Mouse (Mus musculus) adrenal gland, postnatal 36 days (tissue): Measurements from ENCODE around the gene Pank1. TPM values are rescaled to one million over a fixed set of nuclear protein-coding genes. Genes with fewer than 3 reads are reported as not detected.

Source experiments
- DNase-seq, 2 experiments: peaks; one replicate each; pipeline ENCODE4 v3.0.0; 2021; ENCODE audit warnings: mixed read lengths in 1 of 2
- long read RNA-seq, 2 experiments: library from polyadenylated mRNA; stranded (forward); transcript quantifications; one replicate each; pipeline ENCODE4 v2.0.0; 2021; ENCODE audit warnings: borderline sequencing depth in 2 of 2
- total RNA-seq, 2 experiments: library from RNA; stranded (reverse); gene quantifications; 2 replicates each; pipeline ENCODE4 v1.2.3; 2021

Pank1 gene
- 10 to 100 TPM; 52.3 to 93.0 TPM for total RNA-seq
- long read RNA-seq, experiment 1, full-length matches to known transcripts = 92 of 116 reads
- long read RNA-seq, experiment 1, partial matches to known transcripts = 3 of 116 reads
- long read RNA-seq, experiment 1, other reads (novel, unspliced or antisense) = 21 of 116 reads
- long read RNA-seq, experiment 2, full-length matches to known transcripts = 38 of 44 reads
- long read RNA-seq, experiment 2, partial matches to known transcripts = 0 of 44 reads
- long read RNA-seq, experiment 2, other reads (novel, unspliced or antisense) = 6 of 44 reads

GRCm38 (mm10) chr19:34878603-34879541 is at the start of gene Pank1:
TSS of gene Pank1 (minus strand) at chr19:34879455.
- peak; percentile 85 for DNase-seq

- DNase-seq = no peak
Measured at GRCm38 (mm10) chr19:34922603-34922963, 43.3 kb upstream of the Pank1 start.

- DNase-seq = peak; percentile 95 to 97
Measured at GRCm38 (mm10) chr19:34921652-34922602, 42.7 kb upstream of the Pank1 start, which contains the start of gene Kif20b. TSS of gene Kif20b (plus strand) at chr19:34922361.

- DNase-seq = no peak
Measured at GRCm38 (mm10) chr19:34921253-34921651, 42.0 kb upstream of the Pank1 start.

GRCm38 (mm10) chr19:34920531-34920930 is 41.3 kb upstream of the Pank1 start:
- no peak for DNase-seq

- no peak for DNase-seq
Measured at GRCm38 (mm10) chr19:34920066-34920465, 40.8 kb upstream of the Pank1 start.

- DNase-seq = no peak
Measured at GRCm38 (mm10) chr19:34912366-34912765, 33.1 kb upstream of the Pank1 start.

GRCm38 (mm10) chr19:34906772-34907171 is 27.5 kb upstream of the Pank1 start:
- no peak for DNase-seq

- no peak for DNase-seq
Measured at GRCm38 (mm10) chr19:34905424-34905823, 26.2 kb upstream of the Pank1 start.

GRCm38 (mm10) chr19:34904032-34904431 is 24.8 kb upstream of the Pank1 start:
- no peak for DNase-seq

GRCm38 (mm10) chr19:34901735-34902134 is 22.5 kb upstream of the Pank1 start:
- no peak for DNase-seq

- DNase-seq = no peak
Measured at GRCm38 (mm10) chr19:34901266-34901665, 22.0 kb upstream of the Pank1 start.

GRCm38 (mm10) chr19:34898941-34899340 is 19.7 kb upstream of the Pank1 start:
- DNase-seq = peak; percentile 79 to 82

GRCm38 (mm10) chr19:34897082-34897965 is 18.1 kb upstream of the Pank1 start:
- peak; percentile 45 to 59 for DNase-seq

GRCm38 (mm10) chr19:34895082-34895481 is 15.8 kb upstream of the Pank1 start:
- no peak for DNase-seq

GRCm38 (mm10) chr19:34891590-34891989 is 12.3 kb upstream of the Pank1 start:
- DNase-seq = no peak

- no peak for DNase-seq
Measured at GRCm38 (mm10) chr19:34890981-34891380, 11.7 kb upstream of the Pank1 start.

GRCm38 (mm10) chr19:34886324-34886723 is 7.1 kb upstream of the Pank1 start:
- DNase-seq = no peak

GRCm38 (mm10) chr19:34883526-34884224 is 4.4 kb upstream of the Pank1 start:
- DNase-seq = no peak

GRCm38 (mm10) chr19:34882443-34882842 is 3.2 kb upstream of the Pank1 start:
- no peak for DNase-seq
